Mouse (Mus musculus) WW6 (cell line): ENCODE measurements around the gene Atxn7l1.

ENCODE experiments used
- DNase-seq: peaks from one replicate; pipeline ENCODE4 v3.0.0-alpha.2; 2013; ENCODE audit warnings: low read depth, low spot score

Atxn7l1 gene

DNA sequence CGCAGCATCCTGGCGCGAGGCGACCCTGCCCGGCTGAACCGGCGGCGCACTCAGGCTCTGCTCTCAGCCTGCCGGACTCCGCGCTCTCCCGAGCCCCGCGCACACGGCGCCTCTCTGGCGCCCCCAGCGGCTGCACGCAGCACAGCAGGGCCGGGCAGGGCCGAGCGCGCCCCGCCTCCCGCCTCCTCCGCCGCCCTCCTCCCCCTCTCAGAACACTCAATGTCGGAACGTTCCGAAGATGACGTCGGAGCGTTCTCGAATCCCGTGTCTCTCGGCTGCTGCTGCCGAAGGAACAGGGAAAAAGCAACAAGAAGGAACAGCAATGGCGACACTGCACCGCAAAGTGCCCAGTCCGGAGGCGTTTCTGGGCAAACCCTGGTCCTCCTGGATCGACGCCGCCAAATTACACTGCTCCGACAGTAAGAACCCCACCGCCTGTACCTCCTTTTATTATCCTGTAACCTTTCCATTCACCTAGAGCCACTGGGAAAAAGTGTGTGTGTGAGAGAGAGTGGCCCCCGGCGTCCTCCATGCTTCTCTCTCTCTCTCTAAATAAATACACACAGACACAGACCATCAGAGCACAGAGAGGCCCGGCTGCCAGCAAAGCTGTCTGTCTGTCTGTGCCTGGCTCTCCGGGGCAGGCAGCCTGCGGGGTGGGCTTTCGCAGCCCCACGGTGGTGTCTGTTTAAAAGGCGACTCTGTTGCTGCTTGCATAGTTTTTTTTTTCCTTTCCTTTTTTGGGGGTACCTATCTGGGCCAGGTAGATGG, at the start of gene Atxn7l1:
Gene Atxn7l1 (plus strand): TSS at position 197 of the 771 bp plus-strand sequence.
- peak; percentile 70 for DNase-seq

GRCm38 (mm10) chr12:33101627-33102026, 45.9 kb upstream of the Atxn7l1 start:
- DNase-seq: no peak

DNA sequence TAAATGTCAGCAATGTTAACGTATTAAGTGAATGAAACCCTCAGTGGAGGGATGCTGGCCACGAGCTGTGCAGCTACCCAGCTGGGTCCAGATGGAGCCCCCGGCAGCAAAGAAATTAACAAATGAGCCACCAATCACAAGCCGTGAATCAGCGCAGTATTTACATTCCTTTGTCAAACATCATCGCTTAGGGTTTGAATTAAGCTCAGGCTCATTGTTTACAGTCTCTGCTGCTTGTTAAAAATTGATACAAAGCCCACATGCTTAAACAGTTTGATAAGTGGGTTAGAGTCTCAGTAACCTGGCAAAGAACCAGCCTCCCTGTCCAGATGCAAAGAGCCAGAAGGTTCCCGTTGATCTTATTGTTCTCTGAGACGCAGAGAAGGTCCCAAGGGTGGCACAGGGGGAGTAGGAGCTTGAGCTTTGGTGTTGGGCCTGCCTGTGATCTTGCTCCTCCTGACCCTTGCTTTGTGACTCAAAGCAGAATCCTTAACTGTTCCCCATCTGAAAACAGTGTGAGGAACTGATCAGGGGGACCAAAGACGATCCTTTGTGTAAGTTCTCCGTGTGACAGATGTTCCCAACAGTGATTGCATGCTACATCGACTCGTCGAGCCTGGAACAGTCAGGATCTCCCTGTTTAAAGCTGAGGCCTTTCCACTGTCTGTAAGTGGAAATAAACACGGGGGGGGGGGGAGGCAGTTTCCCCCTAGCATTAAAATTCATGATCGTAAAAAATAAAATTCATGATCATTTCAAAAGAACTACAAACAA, 45.0 kb upstream of the Atxn7l1 start:
- no peak for DNase-seq

DNA sequence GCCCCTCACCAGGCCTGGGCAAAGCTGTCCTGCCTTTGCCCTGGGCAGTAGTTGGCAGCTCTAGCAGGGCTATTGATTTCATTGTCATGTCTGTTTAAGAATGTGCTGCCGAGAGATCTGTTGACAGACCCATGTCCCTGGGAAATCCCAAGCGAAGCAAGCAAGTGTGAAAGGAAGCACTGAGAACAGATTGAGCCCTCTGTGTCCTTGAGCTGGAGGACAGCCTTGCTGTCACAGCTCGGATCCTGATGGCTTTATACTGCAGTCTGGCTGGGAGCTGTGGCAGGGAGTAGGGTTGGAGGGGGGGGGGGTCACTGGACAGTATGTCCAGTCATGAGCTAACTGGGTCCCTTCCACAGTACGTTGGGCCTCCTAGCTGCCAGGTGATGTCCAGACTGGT, 41.8 kb upstream of the Atxn7l1 start:
- no peak for DNase-seq

DNA sequence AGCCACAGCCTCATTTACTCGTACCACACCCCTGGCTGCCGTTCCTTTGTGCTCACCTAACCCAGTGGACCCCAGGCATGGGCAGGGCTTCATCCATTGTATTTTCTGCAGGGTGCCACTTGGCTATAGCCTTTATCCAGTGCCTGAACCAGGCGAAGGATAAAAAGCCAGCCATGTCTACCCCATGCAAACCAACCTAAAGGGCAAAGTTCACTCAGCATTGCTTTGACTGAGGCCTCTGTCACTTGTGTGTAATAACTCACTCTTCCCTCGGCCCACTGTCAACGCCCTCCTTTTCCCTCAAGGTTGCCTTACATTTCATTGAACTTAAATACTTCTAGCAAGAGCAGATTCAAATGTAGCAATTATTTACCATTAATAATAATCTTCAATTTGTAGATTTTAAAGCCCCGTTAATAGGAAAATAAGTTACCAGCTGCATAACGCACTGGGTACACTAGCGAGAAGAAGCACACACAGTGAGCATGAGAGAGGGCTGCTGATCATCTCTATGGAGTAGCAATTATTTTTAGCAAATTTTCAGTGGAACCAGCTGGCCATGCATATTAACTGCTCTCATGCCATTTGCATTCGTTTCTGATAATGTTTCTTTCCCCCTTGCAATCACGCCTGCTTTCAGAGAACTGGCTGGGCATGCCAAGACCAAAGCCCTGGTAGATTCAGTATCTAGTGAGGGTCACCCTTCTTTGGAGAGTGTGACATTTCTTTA, 40.9 kb upstream of the Atxn7l1 start:
- DNase-seq: no peak

- DNase-seq: no peak
Measured at GRCm38 (mm10) chr12:33109531-33109930, 38.0 kb upstream of the Atxn7l1 start.

DNA sequence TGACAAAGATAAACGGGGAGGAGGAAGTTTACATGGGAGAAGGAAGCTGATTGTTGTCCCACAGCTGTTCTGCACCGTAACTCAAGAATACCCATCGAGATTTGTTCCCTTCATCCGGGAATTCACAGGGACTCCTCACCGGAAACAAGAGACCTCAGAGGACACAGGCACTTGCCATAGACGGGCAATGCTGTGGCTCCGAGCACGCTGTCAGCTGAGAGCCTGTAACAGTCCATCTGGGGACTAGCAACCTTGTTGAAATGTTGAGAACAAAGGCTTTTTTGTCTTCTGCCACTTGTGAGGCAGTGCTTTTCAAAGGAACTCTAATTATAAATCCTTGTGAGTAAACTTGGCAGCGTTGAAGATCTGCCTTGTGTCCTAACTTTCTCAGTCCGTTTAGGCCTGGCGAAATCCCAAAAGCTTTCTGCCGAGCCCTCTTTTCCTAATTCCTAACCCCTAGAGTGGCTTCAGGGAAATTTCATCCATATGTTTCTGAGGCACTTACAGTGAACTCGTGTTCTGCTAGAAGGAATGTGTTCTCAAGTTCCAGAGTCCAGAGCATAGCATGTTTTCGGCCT, 36.5 kb upstream of the Atxn7l1 start:
- no peak for DNase-seq

DNA sequence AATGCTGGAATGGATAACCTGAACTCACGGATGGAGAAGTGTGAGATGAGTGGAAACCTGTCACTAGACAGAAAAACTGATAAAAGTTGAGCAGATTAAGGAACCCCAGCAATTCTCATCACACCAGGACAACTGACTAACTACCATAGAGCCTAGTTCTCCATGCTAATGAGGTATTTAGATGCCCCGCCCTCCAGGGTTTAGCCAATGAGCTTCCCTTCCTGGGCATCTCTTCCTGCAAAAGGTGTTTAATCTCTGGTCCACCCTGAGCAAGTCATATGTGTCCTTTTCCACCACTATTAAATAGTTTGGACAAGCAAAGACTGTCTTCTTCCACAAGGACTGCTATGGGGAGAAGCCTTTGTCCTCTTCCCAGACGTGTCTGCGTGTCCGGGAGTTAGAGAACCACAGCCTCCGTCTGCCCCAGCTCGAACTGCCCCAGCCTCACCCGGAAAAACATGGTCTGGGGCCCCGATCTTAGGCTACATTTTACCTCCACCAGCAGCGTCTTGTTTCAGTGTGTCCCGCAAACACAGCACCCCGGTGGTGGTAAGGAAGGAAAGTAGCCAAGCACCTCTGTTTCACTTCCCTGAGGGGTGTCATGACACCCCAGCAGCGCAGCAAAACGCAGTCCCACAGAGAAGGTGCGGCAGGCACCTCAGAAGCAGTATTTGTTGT, 28.7 kb upstream of the Atxn7l1 start:
- no peak for DNase-seq

DNA sequence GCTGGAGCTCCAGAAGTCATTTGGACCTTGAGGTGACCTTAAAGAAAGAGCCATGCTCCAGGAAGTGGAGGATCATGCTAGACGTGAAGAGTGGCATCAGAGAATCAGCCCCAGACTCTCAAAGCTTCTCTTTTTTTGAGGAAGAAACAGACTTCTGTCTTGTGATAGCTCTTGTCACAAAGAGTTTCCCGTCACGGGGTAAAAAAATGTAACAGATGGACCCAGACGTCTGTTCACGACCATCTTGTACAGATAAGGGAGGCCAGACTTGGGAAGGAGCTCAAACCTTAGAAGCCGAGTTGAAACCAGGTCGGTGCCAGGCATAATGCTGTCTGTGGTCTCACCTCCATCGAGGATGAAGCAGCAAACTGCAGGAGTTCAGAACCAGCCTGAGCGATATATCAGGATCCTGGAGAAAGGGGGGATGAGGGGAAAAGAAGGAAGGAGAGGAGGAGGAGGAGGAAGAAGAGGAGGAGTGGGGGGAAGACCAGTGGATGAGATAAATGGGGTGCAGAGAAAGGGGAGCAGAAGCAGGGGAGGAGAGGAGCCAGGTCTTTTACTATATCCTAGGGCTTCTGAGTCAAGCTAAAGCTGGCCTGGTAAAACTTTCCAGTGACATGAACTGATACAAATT, 21.8 kb upstream of the Atxn7l1 start:
- no peak for DNase-seq

- no peak for DNase-seq
Measured at GRCm38 (mm10) chr12:33126243-33126642, 21.2 kb upstream of the Atxn7l1 start.

DNA sequence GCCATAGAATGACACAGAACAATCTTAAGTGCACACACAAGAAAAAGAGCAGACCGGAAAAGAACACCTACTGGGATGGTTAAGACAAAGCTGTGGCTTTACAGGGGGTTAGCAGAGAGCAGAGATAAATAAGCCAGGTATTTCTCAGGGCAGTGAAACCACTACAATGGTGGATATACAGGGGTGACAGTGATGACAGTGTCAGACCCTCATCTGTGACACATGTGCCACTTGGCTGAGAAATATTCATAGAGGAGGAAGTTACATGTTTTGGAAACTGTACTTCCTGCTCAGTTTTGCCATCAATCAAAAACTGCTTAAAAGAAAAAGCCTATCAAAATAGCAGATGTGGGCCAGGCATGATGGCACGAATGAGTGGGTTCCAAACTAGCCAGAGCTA, 19.4 kb upstream of the Atxn7l1 start:
- DNase-seq: no peak

DNA sequence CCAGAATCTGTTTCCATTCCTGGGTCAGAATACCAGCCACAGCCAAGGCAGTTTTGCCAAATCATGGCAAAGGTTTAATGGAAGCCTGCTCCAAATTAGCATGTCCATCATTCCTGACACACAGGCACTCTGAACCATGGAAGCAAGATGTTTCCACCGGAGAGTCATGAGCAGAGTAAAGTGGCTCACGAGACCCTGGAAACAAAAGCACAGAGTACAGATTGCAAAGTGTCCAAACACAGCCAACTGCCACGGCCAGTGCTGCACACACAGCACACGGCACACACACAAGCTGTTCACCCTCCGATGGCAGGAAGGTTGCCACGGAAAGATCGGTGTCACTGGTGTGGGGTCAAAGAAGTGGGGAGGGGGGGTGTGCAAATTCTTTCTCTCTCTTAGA, 18.8 kb upstream of the Atxn7l1 start:
- DNase-seq: no peak

GRCm38 (mm10) chr12:33129410-33129809, 18.1 kb upstream of the Atxn7l1 start:
- peak; percentile 77 for DNase-seq

GRCm38 (mm10) chr12:33130401-33130800, 17.1 kb upstream of the Atxn7l1 start:
- no peak for DNase-seq

DNA sequence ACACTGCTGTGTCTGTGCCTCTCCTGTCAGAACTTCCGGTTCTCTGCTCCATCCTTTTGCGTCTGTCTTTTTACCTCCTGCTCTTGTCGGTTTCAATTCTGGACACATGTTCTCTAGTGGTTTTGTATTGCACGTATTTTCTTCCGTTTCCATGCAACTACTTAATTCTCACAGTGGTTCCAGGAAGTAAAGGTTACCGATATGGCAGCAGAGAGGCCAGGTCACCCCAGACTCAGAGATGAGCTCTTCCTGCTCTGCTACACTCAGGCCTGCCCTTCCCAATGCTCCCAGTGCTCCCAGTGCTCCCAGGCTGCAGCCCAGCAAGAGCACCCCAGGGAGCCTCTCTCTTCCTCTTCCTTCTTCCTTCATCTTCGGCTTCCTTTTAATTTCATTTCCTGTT, 15.7 kb upstream of the Atxn7l1 start:
- DNase-seq: no peak

DNA sequence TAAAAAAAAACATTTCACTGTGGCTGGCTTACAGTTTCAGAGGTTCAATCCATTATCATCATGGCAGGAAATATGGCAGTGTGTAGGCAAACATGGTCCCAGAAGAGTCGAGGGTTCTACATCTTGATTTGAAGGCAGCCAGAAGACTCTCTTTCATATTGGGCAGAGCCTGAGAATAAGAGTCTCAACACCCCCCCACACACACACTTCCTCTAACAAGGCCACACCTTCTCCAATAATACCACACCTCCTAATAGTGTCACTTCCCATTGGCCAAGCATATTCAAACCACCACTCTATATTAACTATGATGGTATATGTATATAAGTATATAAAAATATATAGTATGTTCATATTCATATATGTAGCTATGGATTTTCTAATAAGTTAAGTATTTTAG, 9.6 kb upstream of the Atxn7l1 start:
- DNase-seq: no peak

DNA sequence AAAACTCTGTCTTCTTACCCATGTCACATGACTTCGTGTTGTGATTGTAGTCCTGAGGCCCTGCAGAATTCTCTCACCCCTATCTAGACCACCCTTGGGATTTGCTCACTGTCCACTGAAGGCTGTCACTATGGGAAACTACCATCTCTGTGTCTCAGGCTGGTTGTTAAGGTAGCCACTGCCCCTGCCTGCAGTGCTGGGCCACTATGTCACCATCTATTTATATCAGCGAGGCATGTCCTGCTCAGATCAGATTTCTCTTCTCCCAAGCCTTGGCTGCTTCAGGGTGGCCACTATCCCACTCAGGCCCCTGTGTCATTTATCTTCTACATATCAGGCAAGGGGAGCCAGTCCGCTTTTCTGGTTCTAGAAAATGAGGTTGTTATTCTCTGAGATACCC, 8.4 kb upstream of the Atxn7l1 start:
- DNase-seq: no peak

DNA sequence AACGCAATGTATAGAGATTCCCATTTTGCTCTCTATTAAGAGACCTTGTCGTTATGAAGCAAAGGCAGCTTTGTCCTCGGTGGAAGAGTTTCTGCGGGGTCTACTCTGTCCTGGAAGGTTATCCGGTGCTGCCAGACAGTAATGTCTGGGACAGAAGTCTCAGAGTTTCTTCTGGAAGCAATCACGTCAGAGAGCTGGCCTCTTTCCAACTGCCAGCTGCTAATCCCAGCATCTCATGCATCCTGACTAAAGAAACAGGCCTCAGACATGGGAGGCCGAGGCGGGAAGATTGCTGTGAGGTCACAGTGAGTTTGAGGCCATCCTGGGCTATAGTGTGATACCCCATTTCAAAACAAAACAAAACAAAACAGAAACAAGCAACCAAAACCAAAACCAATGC, 3.0 kb upstream of the Atxn7l1 start:
- DNase-seq: no peak

DNA sequence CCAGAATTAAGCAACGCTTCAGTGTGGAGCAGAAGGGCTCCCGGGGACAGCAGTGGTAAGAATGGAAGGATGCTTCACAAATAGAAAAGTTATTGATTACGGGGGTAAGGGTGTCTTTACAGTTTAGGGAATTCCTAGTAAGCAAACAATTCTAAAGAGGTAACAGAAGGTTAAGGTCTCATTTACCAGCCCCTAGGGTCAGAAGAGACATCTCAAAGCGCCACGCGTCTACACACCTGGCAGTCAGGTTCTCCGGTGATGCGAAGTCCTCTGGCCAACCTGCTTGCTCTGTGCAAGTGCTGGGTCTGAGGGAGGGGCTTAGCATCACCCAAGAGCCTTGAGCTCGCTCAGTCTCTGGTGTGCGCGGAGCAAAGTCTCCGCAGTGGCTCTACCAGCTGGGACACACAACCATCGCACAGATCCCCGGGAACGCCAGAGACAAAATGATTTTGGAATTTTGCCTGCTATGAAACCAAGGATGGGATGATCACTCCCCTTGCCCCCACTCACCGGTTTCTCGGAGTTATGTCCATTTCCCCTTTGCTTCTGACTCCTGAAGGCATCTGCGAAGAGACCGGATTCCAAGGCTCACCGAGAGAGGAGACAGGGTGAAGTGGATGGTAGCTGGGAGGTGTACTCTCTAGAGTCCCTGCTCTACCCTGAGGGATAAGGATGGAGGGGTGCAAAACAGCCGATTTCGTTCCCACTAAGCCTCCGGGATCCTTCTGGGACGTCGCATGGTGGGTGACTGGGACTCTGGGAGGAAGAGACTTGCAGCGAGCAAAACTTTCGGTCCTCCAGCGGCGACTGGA, 665 bp upstream of the Atxn7l1 start:
- DNase-seq: peak; percentile 33

DNA sequence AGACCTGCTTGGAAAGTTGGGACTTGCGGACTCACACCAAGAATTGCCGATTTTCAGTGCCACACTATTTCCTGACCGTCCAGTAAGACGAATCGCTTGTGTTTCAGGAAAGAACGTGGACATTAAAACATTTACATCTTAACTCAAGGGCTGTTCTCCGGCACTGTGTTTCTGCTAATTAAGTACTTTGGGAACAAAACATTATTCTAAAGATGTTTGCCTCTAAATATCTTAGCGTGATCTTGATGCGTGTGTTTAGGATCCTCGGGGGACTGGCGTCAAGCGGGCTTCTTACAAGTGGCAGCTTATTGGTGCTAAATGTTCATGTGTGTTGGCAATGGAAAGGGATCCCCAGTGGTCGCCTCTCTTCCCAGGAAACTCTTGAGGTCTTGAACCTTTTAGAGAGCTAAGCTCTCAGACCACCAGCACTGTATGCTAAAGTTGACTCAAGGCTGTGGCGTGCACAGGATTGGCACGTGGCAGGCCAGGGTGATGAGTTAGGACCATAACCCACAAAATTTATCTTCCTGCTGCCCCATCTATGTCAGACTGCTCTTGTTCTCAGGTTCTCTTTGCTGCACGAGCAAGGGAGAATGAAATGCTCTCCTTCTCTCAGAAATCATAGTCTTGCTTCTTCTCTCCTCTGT, 2.2 kb downstream of the Atxn7l1 start:
- no peak for DNase-seq
